Mouse (Mus musculus) gastrocnemius, postnatal 14 days (tissue): ENCODE results near the gene Itgb2. TPM values are rescaled to one million over a fixed set of nuclear protein-coding genes. Genes with fewer than 3 reads are reported as not detected.

Experiments used
- DNase-seq: peaks from one replicate; pipeline ENCODE4 v3.0.0; 2021; ENCODE audit warnings: mixed read lengths
- intact Hi-C: fragments of 180-260 bp; cut with DNase I; formaldehyde crosslinking; loops from one replicate; pipeline ENCODE4 v1.15.1; 2025; ENCODE audit warnings: low total_unique reads
- total RNA-seq, 2 experiments: library from RNA; stranded (reverse); gene quantifications; 2 replicates each; pipeline ENCODE4 v1.2.3; 2021

The Itgb2 gene
- total RNA-seq, 2 experiments from 2014 or later: 1.8 to 2.1 TPM

DNA sequence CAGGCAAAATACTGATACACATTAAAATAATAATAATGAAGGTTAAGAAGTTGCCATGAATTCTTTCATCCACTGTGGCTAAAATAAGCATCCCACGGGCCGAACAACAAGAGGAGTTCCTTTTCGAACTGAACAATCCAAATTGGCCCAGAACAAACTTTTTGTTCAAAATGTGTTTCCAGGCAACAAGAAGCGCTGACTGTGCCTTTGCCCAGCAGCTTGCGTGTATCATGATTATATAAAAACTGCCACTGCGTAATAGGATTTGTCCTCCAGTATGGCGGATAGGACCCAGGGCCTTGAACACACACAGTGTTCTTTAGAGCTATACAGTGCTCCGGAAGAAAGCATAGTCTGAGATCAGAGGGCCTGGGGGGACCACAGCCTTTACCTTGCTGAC is 78.5 kb downstream of the Itgb2 start:
- DNase-seq: no peak
- intact Hi-C loops: no loop called here

DNA sequence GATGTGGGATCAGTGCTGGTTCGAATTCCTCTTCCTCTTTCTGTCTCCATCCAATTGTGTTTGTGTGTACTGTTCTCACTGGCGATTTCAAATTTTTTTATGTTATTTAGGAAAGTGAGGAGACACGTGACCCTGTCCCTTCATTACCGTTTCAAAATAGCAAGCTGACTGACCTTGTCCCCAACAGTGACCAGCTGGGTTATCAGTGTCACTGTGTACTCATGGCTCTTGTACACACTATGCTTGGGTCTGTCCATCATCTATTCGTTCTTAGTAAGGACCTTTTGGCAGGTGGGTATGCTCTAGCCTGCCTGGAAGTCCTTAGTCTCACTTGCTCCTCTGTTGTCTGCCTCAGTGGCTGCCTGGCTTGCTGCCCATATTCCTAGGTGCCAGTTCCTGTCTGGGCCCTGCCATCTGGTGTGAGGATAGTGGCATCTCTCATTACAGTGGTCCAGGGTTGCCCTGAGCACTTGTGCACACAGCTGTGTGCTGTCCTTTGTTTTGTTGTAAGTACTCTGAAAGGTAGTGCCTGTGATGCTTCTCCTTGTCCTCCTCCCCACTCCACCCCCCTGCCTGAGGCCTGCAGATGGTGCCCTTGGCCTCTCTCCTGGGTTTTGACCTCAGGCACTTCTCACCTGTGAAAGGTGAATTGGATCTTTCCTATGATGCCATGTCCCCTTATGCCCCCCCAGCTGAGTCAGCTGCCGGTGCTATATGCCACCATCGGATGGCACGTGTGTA is 80.3 kb downstream of the Itgb2 start:
- no peak for DNase-seq
- intact Hi-C loops: no loop called here

GRCm38 (mm10) chr10:77613409-77613808 is 83.4 kb downstream of the Itgb2 start:
- DNase-seq: no peak
- intact Hi-C loops: no loop called here

Other genes with a start within 250 kb of the Itgb2 start
- 10 to 100 TPM in 1 of 2 experiments, 1 to 10 TPM in 1; 6.3 to 12.5 TPM for gene Adarb1, start 112.0 kb upstream of the Itgb2 start, total RNA-seq
- gene Fam207a, start 14.5 kb upstream of the Itgb2 start, total RNA-seq: 10 to 100 TPM in 1 of 2 experiments, 1 to 10 TPM in 1; 7.9 to 10.0 TPM
- gene Pttg1ip, start 51.5 kb downstream of the Itgb2 start, total RNA-seq: 10 to 100 TPM; 47.4 to 51.8 TPM
- 10 to 100 TPM; 41.9 to 46.5 TPM for gene Sumo3, start 75.8 kb downstream of the Itgb2 start, total RNA-seq
- 10 to 100 TPM in 1 of 2 experiments, 1 to 10 TPM in 1; 5.8 to 10.3 TPM for gene Gm49325, start 75.9 kb downstream of the Itgb2 start, total RNA-seq
- gene Ube2g2, start 92.0 kb downstream of the Itgb2 start, total RNA-seq: 10 to 100 TPM; 79.8 to 84.4 TPM
- not detected for gene Tspear, start 156.3 kb downstream of the Itgb2 start, total RNA-seq
- gene Gm19402, start 160.5 kb downstream of the Itgb2 start, total RNA-seq: not detected
- gene Gm9508, start 167.0 kb downstream of the Itgb2 start, total RNA-seq: not detected
- not detected for gene Gm10272, start 176.4 kb downstream of the Itgb2 start, total RNA-seq
- gene Gm10024, start 181.2 kb downstream of the Itgb2 start, total RNA-seq: not detected
- not detected for gene Gm10142, start 185.6 kb downstream of the Itgb2 start, total RNA-seq
- not detected for gene Krtap12-1, start 190.3 kb downstream of the Itgb2 start, total RNA-seq
- gene Gm10100, start 196.2 kb downstream of the Itgb2 start, total RNA-seq: not detected
- not detected for gene Gm18596, start 212.4 kb downstream of the Itgb2 start, total RNA-seq
- gene Gm9736, start 221.1 kb downstream of the Itgb2 start, total RNA-seq: not detected
- not detected for gene Gm3233, start 229.4 kb downstream of the Itgb2 start, total RNA-seq
- gene Gm3238, start 241.1 kb downstream of the Itgb2 start, total RNA-seq: not detected
- gene Gm7138, start 246.7 kb downstream of the Itgb2 start, total RNA-seq: not detected